Mouse (Mus musculus) ovary, postnatal 14 days (tissue): ENCODE results near the gene Nop56.
A peak's percentile ranks its signal among the peaks of the same experiment; 100 is the strongest.

Source experiments
- DNase-seq: peaks from one replicate; pipeline ENCODE4 v3.0.0; 2022; ENCODE audit warnings: low spot score

Nop56 gene

GRCm38 (mm10) chr2:130274149-130274861 lies at the start of gene Nop56:
TSS of gene Nop56 (plus strand) at chr2:130274430.
- DNase-seq: peak; percentile 99

DNA sequence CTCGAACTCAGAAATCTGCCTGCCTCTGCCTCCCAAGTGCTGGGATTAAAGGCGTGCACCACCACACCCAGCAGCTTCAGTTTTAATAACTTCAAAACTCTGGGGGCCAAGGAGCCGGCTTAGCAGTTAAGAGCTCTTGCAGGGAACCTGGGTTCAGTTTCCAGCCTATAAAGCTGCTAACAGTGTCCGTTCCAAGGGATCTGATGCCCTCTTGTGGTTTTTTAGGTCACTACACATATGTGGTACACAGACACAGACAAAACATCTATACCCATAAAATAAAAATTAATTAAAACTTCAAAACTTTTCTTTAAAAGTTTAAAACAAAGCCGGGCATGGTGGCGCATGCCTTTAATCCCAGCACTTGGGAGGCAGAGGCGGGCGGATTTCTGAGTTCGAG lies 27.3 kb upstream of the Nop56 start:
- DNase-seq: peak; percentile 14

DNA sequence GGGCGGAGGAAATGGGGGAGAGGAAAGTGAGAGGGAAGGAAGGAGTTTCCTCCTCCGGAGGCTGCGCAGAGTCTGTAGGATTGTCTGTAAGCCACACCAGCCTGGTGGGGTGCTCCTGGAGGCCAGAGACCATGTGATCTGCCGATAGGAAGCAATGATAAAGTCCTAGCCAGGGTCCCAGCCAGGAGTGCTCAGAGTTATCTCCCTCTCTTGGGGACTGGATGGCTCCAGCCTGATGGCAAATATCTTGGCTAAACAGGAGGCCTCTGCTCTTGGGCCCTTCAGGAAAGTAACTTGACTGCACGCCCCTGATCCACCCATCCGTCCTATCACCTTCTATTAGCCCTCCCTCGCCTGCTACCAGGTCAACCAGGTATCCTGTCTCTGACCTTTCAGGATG lies 26.0 kb upstream of the Nop56 start:
- no peak for DNase-seq

DNA sequence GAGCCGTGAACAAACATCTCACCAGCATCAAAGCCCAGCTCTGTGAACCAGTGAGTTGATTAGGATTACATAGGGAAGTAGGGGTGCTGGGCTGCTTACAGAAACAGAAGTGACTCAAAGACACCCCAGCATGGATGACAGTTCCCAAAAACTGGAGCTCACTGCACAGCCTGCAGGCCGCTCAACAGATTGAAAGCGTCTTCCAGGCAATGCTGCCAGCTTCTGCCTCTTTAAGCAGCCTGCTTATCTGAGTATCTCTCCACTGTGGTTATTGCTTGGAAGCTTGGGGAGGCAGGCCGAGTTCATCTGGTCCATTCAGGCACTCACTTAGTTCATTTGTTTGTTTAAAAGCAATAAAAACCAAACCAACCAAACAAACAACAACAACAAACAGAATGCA lies 17.5 kb upstream of the Nop56 start:
- DNase-seq: no peak

GRCm38 (mm10) chr2:130260822-130261221 lies 13.4 kb upstream of the Nop56 start:
- DNase-seq: no peak

- DNase-seq: no peak
Observed at GRCm38 (mm10) chr2:130261914-130262313, 12.3 kb upstream of the Nop56 start.

- DNase-seq: no peak
Observed at GRCm38 (mm10) chr2:130262398-130262797, 11.8 kb upstream of the Nop56 start.

DNA sequence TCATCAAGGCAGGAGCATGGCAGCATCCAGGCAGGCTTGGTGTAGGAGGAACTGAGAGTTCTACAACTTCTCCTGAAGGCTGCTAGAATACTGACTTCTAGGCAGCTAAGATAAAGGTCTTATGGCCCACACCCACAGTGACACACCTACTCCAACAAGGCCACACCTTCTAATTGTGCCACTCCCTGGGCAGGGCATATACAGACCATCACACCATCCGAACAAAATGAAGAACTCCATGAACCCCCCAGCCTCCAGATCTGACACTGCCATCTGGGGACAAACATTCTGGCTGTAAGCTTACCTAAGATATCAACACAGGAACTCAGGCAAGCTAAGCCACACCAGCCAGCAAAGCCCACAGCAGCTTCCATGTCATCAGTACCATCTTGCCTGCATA lies 8.7 kb upstream of the Nop56 start:
- DNase-seq: no peak

DNA sequence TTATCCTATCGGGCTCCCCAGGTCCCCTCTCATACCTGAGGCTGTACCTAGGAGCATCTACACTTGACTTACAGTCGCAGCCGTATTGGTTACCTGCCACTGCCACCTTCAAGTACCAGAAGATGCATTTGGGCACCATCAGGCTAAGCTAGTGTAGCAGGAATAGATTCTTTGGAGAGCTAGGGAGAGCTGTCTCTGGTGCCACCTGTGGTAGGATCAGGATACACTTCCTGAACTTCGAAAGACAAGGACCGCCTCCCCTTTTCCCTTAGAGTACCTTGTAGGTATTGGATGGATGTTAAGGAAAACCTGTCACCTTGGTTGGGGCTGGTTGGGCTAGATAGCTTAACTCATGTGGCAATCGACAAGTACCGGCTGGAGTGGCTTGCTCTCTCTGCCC lies 6.2 kb upstream of the Nop56 start:
- DNase-seq: no peak

DNA sequence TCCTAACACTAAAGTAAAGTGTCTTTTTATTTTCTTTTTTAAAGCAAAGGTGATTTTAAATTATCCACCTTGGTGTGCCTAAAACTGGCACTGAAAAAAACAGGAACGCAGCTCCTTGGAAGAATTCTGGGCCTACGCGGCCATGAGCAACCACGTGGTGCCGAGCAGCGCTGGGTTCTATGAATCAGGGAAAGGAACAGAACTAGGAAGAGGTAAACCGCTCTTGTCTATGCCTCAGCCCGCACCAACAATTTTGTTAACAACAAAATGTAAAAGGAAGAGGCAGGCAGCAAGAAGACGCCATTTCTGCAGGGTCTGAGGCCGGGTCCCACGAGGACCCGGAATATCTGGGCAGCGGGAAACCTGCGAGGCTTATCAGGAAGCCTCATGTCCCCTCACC lies 498 bp upstream of the Nop56 start:
- DNase-seq: no peak

DNA sequence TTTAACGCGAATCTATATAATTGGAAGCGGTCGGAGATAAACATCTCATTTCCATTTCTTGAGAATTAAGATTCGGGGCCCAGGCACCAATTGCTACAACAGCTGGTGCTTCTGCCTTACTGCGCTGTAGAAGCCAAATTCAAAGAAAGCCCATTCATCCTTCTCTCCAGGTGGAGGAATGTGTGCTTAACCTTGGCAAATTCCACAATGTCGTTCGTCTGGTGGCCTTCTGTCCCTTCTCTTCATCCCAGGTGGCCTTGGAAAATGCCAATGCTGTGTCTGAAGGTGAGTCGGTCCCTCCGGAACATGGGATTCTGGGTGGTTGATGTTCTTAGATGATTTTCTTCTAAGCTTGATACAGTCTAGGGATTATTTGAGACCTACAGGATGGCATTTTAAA lies 632 bp downstream of the Nop56 start:
- DNase-seq: no peak

- peak; percentile 32 for DNase-seq
Observed at GRCm38 (mm10) chr2:130275649-130276048, 1.4 kb downstream of the Nop56 start.

DNA sequence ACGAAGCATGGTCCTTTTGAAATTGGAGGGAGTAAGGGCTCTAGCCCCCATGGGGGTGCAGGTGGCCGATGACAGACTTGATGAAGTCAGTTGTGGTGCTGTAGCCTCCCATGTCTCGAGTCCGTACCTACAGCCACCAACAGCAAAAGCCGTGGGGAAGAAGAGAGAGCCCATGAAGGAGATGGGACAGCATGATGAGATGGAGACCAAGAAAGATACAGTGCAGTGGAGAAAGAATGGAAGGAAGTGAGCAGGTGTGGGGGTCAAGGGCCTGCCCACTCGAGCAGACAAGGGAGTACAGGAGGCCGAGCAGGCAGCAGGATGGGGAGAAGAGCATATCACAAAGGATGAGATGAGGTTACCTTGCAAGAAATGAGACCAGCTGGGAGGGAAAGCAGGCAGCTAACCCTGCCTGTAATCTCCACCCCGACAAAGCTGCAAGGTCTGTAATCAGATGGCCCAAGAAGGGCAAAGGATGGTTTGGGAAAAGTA lies 5.4 kb downstream of the Nop56 start:
- no peak for DNase-seq

GRCm38 (mm10) chr2:130280224-130280623 lies 6.0 kb downstream of the Nop56 start:
- DNase-seq: no peak

- no peak for DNase-seq
Observed at GRCm38 (mm10) chr2:130280818-130281217, 6.6 kb downstream of the Nop56 start.

GRCm38 (mm10) chr2:130283854-130284654 lies 9.8 kb downstream of the Nop56 start, which contains the start of gene Idh3b:
TSS of gene Idh3b (minus strand) at chr2:130284547.
- peak; percentile 81 for DNase-seq

- DNase-seq: no peak
Observed at GRCm38 (mm10) chr2:130289086-130289485, 14.9 kb downstream of the Nop56 start.

DNA sequence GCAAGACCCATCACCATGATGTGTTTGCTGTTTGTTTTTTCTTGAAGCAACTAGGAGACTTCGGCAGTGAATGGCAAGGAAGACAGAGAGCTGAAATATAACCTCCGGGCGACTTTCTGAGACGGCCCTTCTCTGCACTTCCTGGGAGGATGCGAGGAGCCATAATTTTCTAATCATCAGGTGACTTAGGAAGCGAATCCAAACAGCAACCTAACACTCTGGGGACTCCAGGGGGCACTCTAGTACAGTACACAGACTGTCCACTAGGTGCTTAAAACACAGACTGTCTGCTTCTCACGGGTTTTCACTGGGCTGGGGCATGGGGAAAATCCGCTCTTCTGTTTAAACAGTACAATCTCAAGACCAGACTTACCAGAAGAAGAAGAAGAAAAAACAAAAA lies 17.2 kb downstream of the Nop56 start:
- DNase-seq: peak; percentile 59

- DNase-seq: no peak
Observed at GRCm38 (mm10) chr2:130293009-130293408, 18.8 kb downstream of the Nop56 start.

GRCm38 (mm10) chr2:130293486-130293885 lies 19.3 kb downstream of the Nop56 start:
- DNase-seq: no peak

GRCm38 (mm10) chr2:130294218-130294935 lies 20.1 kb downstream of the Nop56 start:
- no peak for DNase-seq

DNA sequence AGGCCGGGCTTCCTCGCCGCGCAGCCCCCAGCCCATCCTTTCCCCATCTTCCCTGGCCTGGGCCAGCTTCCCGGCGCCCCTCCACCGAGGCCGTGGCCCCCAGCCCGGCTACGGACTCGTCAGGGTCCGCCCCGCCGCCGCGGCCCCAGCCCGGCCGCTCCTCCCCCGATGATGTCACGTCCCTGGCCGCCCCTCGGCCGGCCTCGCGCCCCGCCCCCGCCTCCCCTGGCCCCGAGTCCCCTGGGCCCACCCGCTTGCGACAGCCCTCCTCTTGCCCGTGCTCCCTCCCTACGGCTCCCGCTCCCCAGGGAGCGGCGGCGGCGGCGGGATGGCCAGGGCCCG lies 20.7 kb downstream of the Nop56 start, which contains the start of gene Ebf4:
Gene Ebf4, plus strand, starts transcription at position 234 of the 342 bp plus-strand sequence.
- peak; percentile 41 for DNase-seq
